Mouse (Mus musculus): ENCODE measurements at regions not wholly inside any gene's neighbourhood (a gene's known extent, or its start where the extent isn't known, plus 50 kb on each side); places are given as distances from the start of the nearest gene placed in this dataset.

DNA sequence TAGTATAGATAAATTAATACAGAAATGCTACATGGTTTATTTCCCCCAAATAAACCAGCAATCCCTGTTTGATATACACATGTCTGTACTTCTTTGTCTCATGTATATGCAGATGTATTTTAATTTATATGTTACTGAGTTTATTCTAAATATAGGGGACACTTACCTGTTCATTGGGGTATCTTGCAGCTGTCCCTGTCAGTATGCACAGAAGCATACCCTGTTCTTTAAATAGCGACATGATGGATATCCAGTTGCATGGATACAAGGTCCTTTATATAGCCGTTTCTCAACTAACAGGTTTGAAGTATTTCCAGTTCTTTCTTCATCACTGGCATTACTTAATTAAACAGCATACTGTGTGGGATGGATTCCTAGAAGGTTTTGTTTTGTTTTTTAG, 55.1 kb upstream of the Ssbp2 start:
- TF ChIP-seq GATA1 (IDR thresholded peaks at IDR 0.05; ENCODE audit: low read length) = no peak
- TF ChIP-seq TAL1 (IDR thresholded peaks at IDR 0.05; ENCODE audit: low read length) = no peak

All from erythroblast, embryonic 14.5 days (primary cell).